Mouse (Mus musculus) layer of hippocampus, postnatal 10 days (tissue): ENCODE results near the gene Fam161b. TPM values are rescaled to one million over a fixed set of nuclear protein-coding genes. Genes with fewer than 3 reads are reported as not detected.
"Not testable (repeated sequence)": the region's sequence is repeated elsewhere in the genome, so short reads cannot be mapped to it uniquely, and the experiment has no call there.

Source experiments
- DNase-seq, 2 experiments: peaks; one replicate each; pipeline ENCODE4 v3.0.0; 2021; ENCODE audit warnings: low spot score in 2 of 2
- total RNA-seq, 2 experiments: library from RNA; stranded (reverse); gene quantifications; 2 replicates each; pipeline ENCODE4 v1.2.3; 2021

The Fam161b gene
- total RNA-seq, 2 experiments from 2014 or later = 9.4 to 10.5 TPM

- no peak for DNase-seq
Measured at GRCm38 (mm10) chr12:84382369-84382768, 20.7 kb upstream of the Fam161b start.

- DNase-seq = no peak
Measured at GRCm38 (mm10) chr12:84373831-84374481, 12.3 kb upstream of the Fam161b start.

GRCm38 (mm10) chr12:84371647-84372046, 10.0 kb upstream of the Fam161b start:
- DNase-seq = no peak

GRCm38 (mm10) chr12:84366971-84367370, 5.3 kb upstream of the Fam161b start:
- DNase-seq = no peak

- DNase-seq = no peak
Measured at GRCm38 (mm10) chr12:84365137-84365536, 3.5 kb upstream of the Fam161b start.

GRCm38 (mm10) chr12:84364291-84364690, 2.7 kb upstream of the Fam161b start:
- DNase-seq = no peak

GRCm38 (mm10) chr12:84362872-84363271, 1.2 kb upstream of the Fam161b start:
- no peak for DNase-seq

GRCm38 (mm10) chr12:84358699-84359098, 2.9 kb downstream of the Fam161b start:
- DNase-seq = not testable (repeated sequence)

GRCm38 (mm10) chr12:84347192-84347591, 14.4 kb downstream of the Fam161b start:
- no peak for DNase-seq

GRCm38 (mm10) chr12:84336963-84337625, 24.5 kb downstream of the Fam161b start:
- no peak for DNase-seq

- DNase-seq = no peak
Measured at GRCm38 (mm10) chr12:84327111-84327512, 34.5 kb downstream of the Fam161b start.

GRCm38 (mm10) chr12:84316721-84317621, 44.7 kb downstream of the Fam161b start, which contains the start of gene Zfp410:
Gene Zfp410, plus strand, starts transcription at chr12:84316852.
- DNase-seq = peak; percentile 74 to 82

GRCm38 (mm10) chr12:84316006-84316405, 45.6 kb downstream of the Fam161b start:
- DNase-seq = no peak

GRCm38 (mm10) chr12:84311306-84311705, 50.3 kb downstream of the Fam161b start:
- DNase-seq = no peak

GRCm38 (mm10) chr12:84304554-84304953, 57.1 kb downstream of the Fam161b start:
- no peak for DNase-seq

- DNase-seq = no peak
Measured at GRCm38 (mm10) chr12:84304101-84304500, 57.5 kb downstream of the Fam161b start.

GRCm38 (mm10) chr12:84299265-84299664, 62.4 kb downstream of the Fam161b start:
- no peak for DNase-seq

- DNase-seq = no peak
Measured at GRCm38 (mm10) chr12:84297851-84298250, 63.8 kb downstream of the Fam161b start.
